Comparison of ENCODE assay signal across 10 mouse cellular contexts in genomic region chr16:50717306-50718017, GRCm38 (mm10).
DNase-seq lines count a peak whose midpoint lies in the region; ATAC-seq and TF ChIP-seq lines count a peak whose summit lies in the region.
"Had no signal": no experiment of that assay in that cellular context is flagged by ENCODE, and none has a peak within 500 bp of the region (broad histone marks: within the 10 kb centered on the region; RNA-seq: fewer than 3 reads in every experiment).

No protein-coding gene starts in this region.

- no peak for TF ChIP-seq EP300 in liver, embryonic 14.5 days (IDR thresholded peaks at IDR 0.05; ENCODE audit: low read depth)

- TF ChIP-seq CTCF in liver, embryonic 14.5 days (IDR thresholded peaks at IDR 0.05; ENCODE audit: low read depth) = peak; percentile 31; the same call in 1 of the 2 replicates
- TF ChIP-seq CTCF in bone marrow macrophage, adult 2 months (IDR thresholded peaks at IDR 0.05; ENCODE audit: low read depth, low read length) = peak; percentile 60

- H3K4me2 ChIP-seq in liver, embryonic 14.5 days (ENCODE audit: low read depth) = no peak overlapping the region
- no peak overlapping the region for H3K4me2 ChIP-seq in forebrain, embryonic 12.5 days
- H3K4me2 ChIP-seq: embryonic facial prominence, embryonic 12.5 days; liver, embryonic 15.5 days had no signal

- no peak overlapping the region for H3K9ac ChIP-seq in liver, embryonic 14.5 days (replicated peaks)
- no peak overlapping the region for H3K9ac ChIP-seq in forebrain, embryonic 12.5 days
- H3K9ac ChIP-seq: embryonic facial prominence, embryonic 12.5 days; liver, embryonic 15.5 days had no signal

- no peaks in the 10 kb centered on the region for H3K27me3 ChIP-seq in liver, embryonic 14.5 days (ENCODE audit: control insufficient read depth, insufficient read depth, low read length)
- H3K27me3 ChIP-seq in forebrain, embryonic 12.5 days = no peaks in the 10 kb centered on the region
- H3K27me3 ChIP-seq: embryonic facial prominence, embryonic 12.5 days; liver, embryonic 15.5 days had no signal

- WGBS in liver, embryonic 14.5 days (ENCODE audit: insufficient replicate concordance) = 57% methylated on average over 10 of the region's 10 CpGs
- 44% methylated on average over 10 of the region's 10 CpGs for WGBS in forebrain, embryonic 12.5 days

- TF ChIP-seq POLR2A in bone marrow macrophage, adult 2 months (IDR thresholded peaks at IDR 0.05; ENCODE audit: borderline replicate concordance, low read depth, low read length) = no peak

- no peaks in the 10 kb centered on the region for H3K4me1 ChIP-seq in liver, embryonic 14.5 days (replicated peaks; ENCODE audit: control insufficient read depth in 2 of 2, insufficient read depth in 2 of 2, low read length in 1 of 2)
- no peaks in the 10 kb centered on the region for H3K4me1 ChIP-seq in bone marrow macrophage, adult 2 months (ENCODE audit: control insufficient read depth, insufficient read depth, low read length)
- no peaks in the 10 kb centered on the region for H3K4me1 ChIP-seq in forebrain, embryonic 12.5 days
- H3K4me1 ChIP-seq: embryonic facial prominence, embryonic 12.5 days; liver, embryonic 15.5 days had no signal

- no peaks in the 10 kb centered on the region for H3K9me3 ChIP-seq in liver, embryonic 14.5 days (ENCODE audit: control insufficient read depth, low read length)
- H3K9me3 ChIP-seq in forebrain, embryonic 12.5 days = no peaks in the 10 kb centered on the region
- H3K9me3 ChIP-seq: embryonic facial prominence, embryonic 12.5 days; liver, embryonic 15.5 days had no signal

- DNase-seq in liver, embryonic 14.5 days (ENCODE audit: low read depth in 3 of 3, low spot score in 3 of 3) = no peak
- DNase-seq in liver = no peak
- peak; percentile 63 to 66 for DNase-seq in layer of hippocampus, postnatal 10 days (ENCODE audit: low spot score in 2 of 2)
- DNase-seq in retina, embryonic 14.5 days (ENCODE audit: low spot score) = peak; percentile 69
- no peak for DNase-seq in heart, adult 9 months (ENCODE audit: low spot score in 2 of 2)
- no peak for DNase-seq in spleen, adult 18-20 months

- H3K36me3 ChIP-seq in liver, embryonic 14.5 days (replicated peaks; ENCODE audit: control insufficient read depth, insufficient read depth, low read depth) = no peaks in the 10 kb centered on the region
- no peaks in the 10 kb centered on the region for H3K36me3 ChIP-seq in forebrain, embryonic 12.5 days (replicated peaks)
- H3K36me3 ChIP-seq: embryonic facial prominence, embryonic 12.5 days; liver, embryonic 15.5 days had no signal

- H3K27ac ChIP-seq in liver, embryonic 14.5 days = no peak overlapping the region
- no peak overlapping the region for H3K27ac ChIP-seq in bone marrow macrophage, adult 2 months (ENCODE audit: insufficient read depth, low read depth, low read length)
- H3K27ac ChIP-seq in forebrain, embryonic 12.5 days = peak overlapping the region; percentile 70
- H3K27ac ChIP-seq: embryonic facial prominence, embryonic 12.5 days; liver, embryonic 15.5 days had no signal

- no peak for ATAC-seq in liver, embryonic 14.5 days (ENCODE audit: insufficient read depth)
- peak; percentile 92 for ATAC-seq in forebrain, embryonic 12.5 days (ENCODE audit: low FRiP score)

- no peak overlapping the region for H3K4me3 ChIP-seq in liver, embryonic 14.5 days (ENCODE audit: insufficient read depth in 1 of 2, low read depth in 2 of 2, low read length in 2 of 2)
- no peak overlapping the region for H3K4me3 ChIP-seq in bone marrow macrophage, adult 2 months (ENCODE audit: insufficient read depth, low read length)
- H3K4me3 ChIP-seq in forebrain, embryonic 12.5 days (replicated peaks) = no peak overlapping the region
- H3K4me3 ChIP-seq: embryonic facial prominence, embryonic 12.5 days; liver, embryonic 15.5 days had no signal

Comparison
In these comparisons a context has a peak if more than half of its experiments do, and no peak if none do; other contexts are left out.
1. DNase-seq: peak in layer of hippocampus, postnatal 10 days (2 of 2) and retina, embryonic 14.5 days (single experiment); none in liver, embryonic 14.5 days (0 of 3), liver (single experiment), heart, adult 9 months (0 of 2) and spleen, adult 18-20 months (0 of 2).